Mouse (Mus musculus): Measurements from ENCODE around the gene Herc6.

- TF ChIP-seq CTCF (IDR thresholded peaks at IDR 0.05; ENCODE audit: control insufficient read depth, insufficient read depth, low read length) (no peak), POLR2A (IDR thresholded peaks at IDR 0.05; ENCODE audit: borderline replicate concordance, control insufficient read depth, low read depth, low read length) (no peak)
Measured at GRCm38 (mm10) chr6:57534231-57534610, 46.6 kb upstream of the Herc6 start.

All from bone marrow, adult 2 months (tissue).